Mouse (Mus musculus) liver, adult 2 months (tissue): ENCODE measurements at regions not wholly inside any gene's neighbourhood (a gene's known extent, or its start where the extent isn't known, plus 50 kb on each side); places are given as distances from the start of the nearest gene placed in this dataset.

Experiments
- DNase-seq: peaks from one replicate; pipeline ENCODE4 v3.0.0-alpha.2; 2011; ENCODE audit warnings: low read depth, low spot score; ENCODE audit errors: extremely low read depth
- H3K27ac ChIP-seq: fragments of 200-500 bp; replicated peaks from 2 replicates; pipeline ENCODE4 v1.5.1; 2012; ENCODE audit warnings: low read depth, mild to moderate bottlenecking, control low read depth, inconsistent platforms, low read length; ENCODE audit not compliant: insufficient read depth
- H3K27me3 ChIP-seq: fragments of 200-500 bp; 2 replicates; pipeline ENCODE4 v1.6.1; 2012; ENCODE audit warnings: mild to moderate bottlenecking, moderate library complexity, low read length, inconsistent platforms; ENCODE audit not compliant: control insufficient read depth, insufficient read depth
- H3K36me3 ChIP-seq: fragments of 200-500 bp; 2 replicates; pipeline ENCODE4 v1.6.1; 2012; ENCODE audit warnings: low read length, inconsistent platforms; ENCODE audit not compliant: control insufficient read depth, insufficient read depth
- H3K4me1 ChIP-seq: fragments of 200-500 bp; 2 replicates; pipeline ENCODE4 v1.6.1; 2011; ENCODE audit warnings: low read length; ENCODE audit not compliant: control insufficient read depth, insufficient read depth
- H3K4me3 ChIP-seq: fragments of 200-500 bp; 2 replicates; pipeline ENCODE4 v1.5.1; 2011; ENCODE audit warnings: low read depth, mild to moderate bottlenecking, control low read depth, low read length, moderate library complexity; ENCODE audit not compliant: insufficient read depth
- H3K79me2 ChIP-seq: fragments of 200-500 bp; 2 replicates; pipeline ENCODE4 v1.6.1; 2012; ENCODE audit warnings: inconsistent platforms, mild to moderate bottlenecking, low read length, moderate library complexity; ENCODE audit not compliant: control insufficient read depth, insufficient read depth
- H3K9ac ChIP-seq: fragments of 200-500 bp; 2 replicates; pipeline ENCODE4 v1.6.1; 2012; ENCODE audit warnings: low read depth, mild to moderate bottlenecking, control low read depth, inconsistent platforms, low read length
- CTCF ChIP-seq: fragments of 200-500 bp; IDR thresholded peaks from 2 replicates; pipeline ENCODE4 v1.5.1; 2011; ENCODE audit warnings: low read depth, low read length, control low read depth
- POLR2A ChIP-seq: fragments of 200-500 bp; IDR thresholded peaks from 2 replicates; pipeline ENCODE4 v1.6.1; 2011; ENCODE audit warnings: low read length, control low read depth; ENCODE audit not compliant: insufficient read depth; ENCODE audit errors: extremely low read depth
- WGBS: fragments of 180-500 bp; shearing (Covaris S2); methylation state at CpG from one replicate; pipeline ENCODE4 v1.1.7; 2018; 5-methylcytosine and 5-hydroxymethylcytosine counted together

DNA sequence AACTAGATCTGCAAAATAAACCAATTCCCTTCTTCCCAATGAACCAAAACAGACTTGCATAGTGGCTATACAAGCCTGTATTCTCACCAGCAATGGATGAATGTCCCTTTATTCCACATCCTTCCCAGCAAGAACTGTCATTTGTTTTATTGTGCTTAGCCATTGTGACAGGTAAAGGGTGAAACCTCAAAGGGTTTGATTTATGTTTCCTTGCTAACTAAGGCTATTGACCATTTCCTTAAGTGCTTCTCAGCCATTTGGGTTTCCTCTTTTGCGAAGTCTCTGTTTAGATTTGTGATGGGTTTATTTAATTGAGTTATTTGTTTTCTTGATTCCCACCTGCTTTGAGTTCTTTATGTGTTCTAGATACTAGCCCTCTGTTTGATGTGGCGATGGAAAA is 281.5 kb downstream of the Klf6 start:
- Histone ChIP-seq H3K27me3 (no peaks in the 10 kb centered on the region), H3K36me3 (no peaks in the 10 kb centered on the region), H3K27ac (no peak overlapping the region), H3K79me2 (no peaks in the 10 kb centered on the region), H3K4me3 (no peak overlapping the region), H3K9ac (no peak overlapping the region), H3K4me1 (no peaks in the 10 kb centered on the region)
- TF ChIP-seq POLR2A (no peak), CTCF (no peak)
- DNase-seq, result no peak
- WGBS, result 78% methylated on average over 2 of the region's 2 CpGs

DNA sequence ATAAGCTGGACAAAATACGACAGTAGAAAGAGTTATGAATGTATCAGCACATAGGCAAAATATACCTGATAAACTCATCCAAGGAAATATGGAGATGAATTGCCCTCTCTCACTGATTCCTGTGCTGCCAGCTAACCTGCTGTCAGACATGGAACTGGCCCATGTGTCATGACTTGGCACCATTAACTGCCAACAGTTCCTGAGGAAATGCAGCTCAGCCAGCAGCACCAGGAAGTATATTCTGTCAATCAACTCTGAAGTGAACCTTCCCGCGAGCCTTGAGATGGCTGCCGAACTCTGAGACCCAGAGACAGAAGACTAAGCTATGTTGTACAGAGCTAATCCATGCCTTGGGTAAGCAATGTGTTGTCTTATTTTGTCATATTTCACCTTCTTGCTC is 292.4 kb downstream of the Klf6 start:
- Histone ChIP-seq H3K4me3 (no peak overlapping the region), H3K9ac (no peak overlapping the region), H3K79me2 (no peaks in the 10 kb centered on the region), H3K27ac (no peak overlapping the region), H3K4me1 (no peaks in the 10 kb centered on the region), H3K27me3 (no peaks in the 10 kb centered on the region), H3K36me3 (no peaks in the 10 kb centered on the region)
- TF ChIP-seq POLR2A (no peak), CTCF (no peak)
- WGBS, result 78% methylated on average over 4 of the region's 4 CpGs
- DNase-seq, result no peak

DNA sequence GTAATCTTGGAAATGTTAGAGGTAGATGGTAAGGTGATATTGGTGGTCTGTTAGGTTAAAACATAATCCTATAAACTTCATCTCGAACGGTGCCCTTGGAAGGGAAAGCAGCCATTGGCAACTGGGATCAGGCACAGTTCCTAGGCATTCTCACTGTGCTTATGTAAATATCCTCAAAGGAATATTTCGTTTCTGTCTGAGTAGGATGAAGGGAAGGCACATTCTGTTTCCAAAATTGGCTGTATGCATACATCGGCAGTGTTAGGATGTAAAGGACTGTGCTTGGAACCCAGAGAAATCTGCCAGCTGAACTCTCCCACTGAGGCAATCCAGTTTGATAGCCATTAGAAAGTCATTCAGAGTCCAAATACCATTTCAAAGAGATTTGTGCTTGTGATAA is 294.9 kb downstream of the Klf6 start:
- whole genome bisulfite sequencing, result 80% methylated on average over 4 of the region's 4 CpGs
- TF ChIP-seq POLR2A (no peak), CTCF (no peak)

DNA sequence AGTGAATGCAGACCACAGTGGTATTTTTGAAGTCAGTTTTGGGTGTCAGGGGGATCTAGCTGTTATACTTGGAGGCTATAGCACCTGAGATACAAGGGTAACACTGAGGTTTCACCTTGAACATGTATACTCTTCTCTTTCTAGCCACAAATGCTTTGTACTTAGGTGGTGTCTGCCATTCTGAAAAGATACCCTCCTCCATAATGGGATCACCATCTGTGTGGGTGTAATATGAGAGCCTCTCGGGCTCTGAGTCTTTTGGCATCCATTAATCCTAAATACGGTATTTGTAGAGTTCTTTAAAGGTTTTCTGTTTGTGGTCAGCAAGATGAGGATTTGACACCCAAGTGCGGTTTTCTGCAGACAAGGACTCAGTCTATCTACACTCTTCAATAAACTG is 295.7 kb downstream of the Klf6 start:
- DNase-seq, result no peak
- H3K4me1 ChIP-seq, result no peaks in the 10 kb centered on the region
- H3K4me3 ChIP-seq, result no peak overlapping the region
- no peak for TF ChIP-seq CTCF
- TF ChIP-seq POLR2A, result no peak
- H3K79me2 ChIP-seq, result no peaks in the 10 kb centered on the region
- H3K9ac ChIP-seq, result no peak overlapping the region
- no peaks in the 10 kb centered on the region for H3K27me3 ChIP-seq
- no peaks in the 10 kb centered on the region for H3K36me3 ChIP-seq
- no peak overlapping the region for H3K27ac ChIP-seq
- WGBS, result 78% methylated on average over 3 of the region's 3 CpGs

More for the DNA sequence above, 294.9 kb downstream of the Klf6 start:
- Histone ChIP-seq H3K4me1 (no peaks in the 10 kb centered on the region), H3K27me3 (no peaks in the 10 kb centered on the region), H3K9ac (no peak overlapping the region), H3K36me3 (no peaks in the 10 kb centered on the region), H3K79me2 (no peaks in the 10 kb centered on the region), H3K27ac (no peak overlapping the region), H3K4me3 (no peak overlapping the region)
- DNase-seq, result no peak

DNA sequence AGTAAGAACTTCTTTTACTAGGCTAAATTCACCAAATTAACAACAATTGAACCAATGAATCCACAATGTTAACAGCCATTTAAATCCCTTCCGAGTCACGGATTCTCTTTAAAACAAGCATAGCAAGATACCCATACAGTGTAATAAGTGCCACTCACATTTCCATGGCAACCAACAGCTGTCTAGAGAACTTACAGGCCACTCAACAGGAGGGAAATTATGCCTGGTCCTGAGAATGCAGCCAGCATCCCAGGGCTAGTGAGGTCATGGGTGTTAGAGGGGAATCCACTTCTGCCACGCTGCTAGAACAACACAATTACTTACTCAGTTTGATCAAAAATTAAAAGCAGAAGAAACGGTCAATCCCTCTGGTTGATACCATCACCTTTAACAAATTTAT is 296.7 kb downstream of the Klf6 start:
- no peak overlapping the region for H3K4me3 ChIP-seq
- 84% methylated on average over 4 of the region's 4 CpGs for whole genome bisulfite sequencing
- no peaks in the 10 kb centered on the region for H3K4me1 ChIP-seq
- TF ChIP-seq CTCF (no peak), POLR2A (no peak)
- no peaks in the 10 kb centered on the region for H3K27me3 ChIP-seq
- DNase-seq, result no peak
- no peaks in the 10 kb centered on the region for H3K36me3 ChIP-seq
- no peak overlapping the region for H3K27ac ChIP-seq
- no peaks in the 10 kb centered on the region for H3K79me2 ChIP-seq
- H3K9ac ChIP-seq, result no peak overlapping the region

DNA sequence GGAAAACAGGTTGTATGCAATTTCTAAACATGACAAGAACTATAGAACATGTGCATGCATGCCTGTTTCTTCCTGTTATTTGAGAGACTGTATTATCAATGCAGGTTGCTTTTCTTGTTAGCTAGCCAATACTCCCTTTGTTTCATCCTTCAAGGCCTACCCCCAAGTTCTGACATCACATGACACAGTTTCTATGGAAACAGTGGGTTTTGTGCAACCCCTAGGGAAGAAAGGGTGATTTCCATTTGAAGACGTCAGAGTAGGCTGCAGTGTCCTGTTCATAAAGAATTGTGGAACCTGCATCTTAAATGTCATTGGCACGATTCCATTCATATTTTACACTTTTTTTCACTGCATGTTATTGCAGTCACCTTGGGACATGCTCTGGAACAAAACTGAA is 298.1 kb downstream of the Klf6 start:
- TF ChIP-seq CTCF (no peak), POLR2A (no peak)
- 47% methylated on average over 2 of the region's 2 CpGs for WGBS
- H3K36me3 ChIP-seq, result no peaks in the 10 kb centered on the region

More for the DNA sequence above, 298.1 kb downstream of the Klf6 start:
- Histone ChIP-seq H3K27me3 (no peaks in the 10 kb centered on the region), H3K79me2 (no peaks in the 10 kb centered on the region), H3K4me3 (no peak overlapping the region), H3K4me1 (no peaks in the 10 kb centered on the region), H3K27ac (no peak overlapping the region), H3K9ac (no peak overlapping the region)
- no peak for DNase-seq
